Mouse (Mus musculus): ENCODE results near the gene Il17f. TPM values are rescaled to one million over a fixed set of nuclear protein-coding genes. Genes with fewer than 3 reads are reported as not detected.

Gene Il17f
- polyA plus RNA-seq, 1 experiment from 2014 or later: not detected

DNA sequence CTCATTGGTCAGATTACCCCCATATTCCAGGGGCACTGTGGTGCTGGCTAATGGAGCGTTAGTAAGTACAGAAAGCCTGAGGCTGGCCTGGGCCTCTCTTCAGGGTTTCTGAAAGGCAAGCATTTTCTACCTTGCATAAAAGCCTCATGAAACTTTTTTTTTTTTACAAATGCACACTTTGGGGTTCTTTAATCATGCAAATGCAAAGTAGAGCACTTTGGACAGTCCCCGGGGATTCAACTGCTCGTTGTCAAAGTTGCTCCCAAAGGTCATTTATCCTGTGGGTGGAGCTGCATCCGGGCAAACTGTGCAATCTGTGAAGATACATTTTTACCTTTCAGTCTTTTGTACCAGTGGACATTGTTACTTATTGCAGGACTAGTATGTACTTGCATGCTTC, 29.0 kb downstream of the Il17f start:
- DNase-seq (ENCODE audit: low spot score) (peak; percentile 6), ATAC-seq (no peak)
- no peaks in the 10 kb centered on the region for H3K9me3 ChIP-seq (replicated peaks; ENCODE audit: control insufficient read depth, low read length)
- H3K36me3 ChIP-seq (ENCODE audit: control insufficient read depth, insufficient read depth, low read length): no peaks in the 10 kb centered on the region
- no peak overlapping the region for H3K9ac ChIP-seq (ENCODE audit: low read length)
- WGBS: 23% methylated on average over 4 of the region's 4 CpGs
- H3K4me3 ChIP-seq (ENCODE audit: low read depth, low read length): no peak overlapping the region
- H3K4me2 ChIP-seq (ENCODE audit: low read length): no peak overlapping the region
- H3K27me3 ChIP-seq (replicated peaks; ENCODE audit: control insufficient read depth, insufficient read depth, low read length): no peaks in the 10 kb centered on the region
- no peaks in the 10 kb centered on the region for H3K4me1 ChIP-seq (ENCODE audit: control insufficient read depth, insufficient read depth, low read length)
- H3K27ac ChIP-seq (ENCODE audit: low read depth, low read length): no peak overlapping the region

- Histone ChIP-seq H3K9ac (ENCODE audit: low read length) (no peak overlapping the region), H3K36me3 (ENCODE audit: control insufficient read depth, insufficient read depth, low read length) (no peaks in the 10 kb centered on the region), H3K4me2 (ENCODE audit: low read length) (no peak overlapping the region), H3K4me1 (ENCODE audit: control insufficient read depth, insufficient read depth, low read length) (no peaks in the 10 kb centered on the region), H3K27me3 (replicated peaks; ENCODE audit: control insufficient read depth, insufficient read depth, low read length) (no peaks in the 10 kb centered on the region), H3K27ac (ENCODE audit: low read depth, low read length) (no peak overlapping the region), H3K9me3 (replicated peaks; ENCODE audit: control insufficient read depth, low read length) (no peaks in the 10 kb centered on the region), H3K4me3 (ENCODE audit: low read depth, low read length) (no peak overlapping the region)
- 88% methylated on average over 5 of the region's 5 CpGs for WGBS
- ATAC-seq (no peak), DNase-seq (ENCODE audit: low spot score) (no peak)
These were observed 30.1 kb downstream of the Il17f start for GRCm38 (mm10) chr1:20760331-20760730.

- Histone ChIP-seq H3K9me3 (replicated peaks; ENCODE audit: control insufficient read depth, low read length) (no peaks in the 10 kb centered on the region), H3K9ac (ENCODE audit: low read length) (no peak overlapping the region), H3K36me3 (ENCODE audit: control insufficient read depth, insufficient read depth, low read length) (no peaks in the 10 kb centered on the region), H3K27ac (ENCODE audit: low read depth, low read length) (no peak overlapping the region), H3K4me3 (ENCODE audit: low read depth, low read length) (no peak overlapping the region), H3K4me2 (ENCODE audit: low read length) (no peak overlapping the region), H3K27me3 (replicated peaks; ENCODE audit: control insufficient read depth, insufficient read depth, low read length) (no peaks in the 10 kb centered on the region), H3K4me1 (ENCODE audit: control insufficient read depth, insufficient read depth, low read length) (no peaks in the 10 kb centered on the region)
- DNase-seq (ENCODE audit: low spot score) (no peak), ATAC-seq (no peak)
- 90% methylated on average over 10 of the region's 10 CpGs for WGBS
These were observed 30.6 kb downstream of the Il17f start for GRCm38 (mm10) chr1:20759799-20760198.

DNA sequence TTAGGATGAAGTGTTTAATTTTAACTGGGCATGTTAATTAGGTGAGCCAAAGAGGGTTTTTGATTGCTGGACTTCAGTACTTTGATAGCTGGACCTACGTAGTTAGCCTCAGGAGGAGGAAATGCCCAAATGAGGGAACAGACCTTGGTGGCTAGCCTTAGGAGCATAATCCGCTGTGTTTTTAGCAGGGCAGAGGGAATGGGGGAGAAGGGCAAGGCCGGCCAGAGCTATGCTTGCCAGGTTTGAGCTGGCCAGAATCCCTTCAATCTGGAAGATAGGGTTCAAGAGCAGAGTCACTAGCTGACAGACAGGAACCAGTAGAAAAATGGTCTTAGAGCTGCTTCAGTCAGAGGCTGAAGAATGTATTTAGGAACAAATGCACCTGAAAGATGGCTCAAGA, 32.8 kb downstream of the Il17f start:
- no peaks in the 10 kb centered on the region for H3K4me1 ChIP-seq (ENCODE audit: control insufficient read depth, insufficient read depth, low read length)
- no peak overlapping the region for H3K4me3 ChIP-seq (ENCODE audit: low read depth, low read length)
- no peak for DNase-seq (ENCODE audit: low spot score)
- no peaks in the 10 kb centered on the region for H3K36me3 ChIP-seq (ENCODE audit: control insufficient read depth, insufficient read depth, low read length)
- no peak for ATAC-seq
- no peak overlapping the region for H3K9ac ChIP-seq (ENCODE audit: low read length)
- no peak overlapping the region for H3K27ac ChIP-seq (ENCODE audit: low read depth, low read length)
- H3K4me2 ChIP-seq (ENCODE audit: low read length): no peak overlapping the region
- no peaks in the 10 kb centered on the region for H3K27me3 ChIP-seq (replicated peaks; ENCODE audit: control insufficient read depth, insufficient read depth, low read length)
- WGBS: 85% methylated on average over 3 of the region's 3 CpGs
- no peaks in the 10 kb centered on the region for H3K9me3 ChIP-seq (replicated peaks; ENCODE audit: control insufficient read depth, low read length)

- ATAC-seq (no peak), DNase-seq (ENCODE audit: low spot score) (no peak)
- Histone ChIP-seq H3K27me3 (replicated peaks; ENCODE audit: control insufficient read depth, insufficient read depth, low read length) (no peaks in the 10 kb centered on the region), H3K4me3 (ENCODE audit: low read depth, low read length) (no peak overlapping the region), H3K9me3 (replicated peaks; ENCODE audit: control insufficient read depth, low read length) (no peaks in the 10 kb centered on the region; the same call in 1 of the 2 replicates), H3K9ac (ENCODE audit: low read length) (no peak overlapping the region), H3K4me1 (ENCODE audit: control insufficient read depth, insufficient read depth, low read length) (no peaks in the 10 kb centered on the region), H3K27ac (ENCODE audit: low read depth, low read length) (no peak overlapping the region), H3K4me2 (ENCODE audit: low read length) (no peak overlapping the region), H3K36me3 (ENCODE audit: control insufficient read depth, insufficient read depth, low read length) (no peaks in the 10 kb centered on the region)
- WGBS: 90% methylated on average over 10 of the region's 10 CpGs
These were observed 36.0 kb downstream of the Il17f start for GRCm38 (mm10) chr1:20754439-20754838.

DNA sequence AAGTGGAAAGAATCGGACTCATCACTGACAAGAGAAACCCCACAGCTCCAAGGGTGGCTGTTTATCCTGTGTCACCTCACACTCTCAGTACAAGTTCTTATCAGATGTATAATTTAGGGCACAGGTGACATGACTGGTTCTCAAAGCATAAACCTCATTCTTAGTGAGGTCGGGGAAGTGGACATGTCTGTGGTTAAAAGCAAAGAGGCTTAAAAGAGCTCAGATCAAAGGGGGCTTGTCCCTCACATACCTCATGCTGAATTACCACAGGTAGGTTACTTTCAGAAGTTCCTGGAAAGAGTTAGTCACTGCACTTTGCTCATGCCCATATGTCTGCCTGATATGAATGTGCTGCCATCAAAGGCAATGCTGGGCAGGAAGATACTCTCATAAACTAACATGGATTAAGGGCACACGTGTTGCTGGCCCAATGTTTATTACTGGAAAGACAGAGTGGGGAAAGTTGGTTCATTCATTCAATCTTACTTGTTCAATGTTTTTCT, 49.9 kb downstream of the Il17f start:
- Histone ChIP-seq H3K27me3 (replicated peaks; ENCODE audit: control insufficient read depth, insufficient read depth, low read length) (no peaks in the 10 kb centered on the region), H3K27ac (ENCODE audit: low read depth, low read length) (no peak overlapping the region), H3K4me1 (ENCODE audit: control insufficient read depth, insufficient read depth, low read length) (no peaks in the 10 kb centered on the region), H3K4me2 (ENCODE audit: low read length) (no peak overlapping the region), H3K36me3 (ENCODE audit: control insufficient read depth, insufficient read depth, low read length) (no peaks in the 10 kb centered on the region), H3K9ac (ENCODE audit: low read length) (no peak overlapping the region), H3K9me3 (replicated peaks; ENCODE audit: control insufficient read depth, low read length) (no peaks in the 10 kb centered on the region), H3K4me3 (ENCODE audit: low read depth, low read length) (no peak overlapping the region)
- no peak for ATAC-seq
- WGBS: 82% methylated on average over 3 of the region's 3 CpGs
- DNase-seq (ENCODE audit: low spot score): no peak

DNA sequence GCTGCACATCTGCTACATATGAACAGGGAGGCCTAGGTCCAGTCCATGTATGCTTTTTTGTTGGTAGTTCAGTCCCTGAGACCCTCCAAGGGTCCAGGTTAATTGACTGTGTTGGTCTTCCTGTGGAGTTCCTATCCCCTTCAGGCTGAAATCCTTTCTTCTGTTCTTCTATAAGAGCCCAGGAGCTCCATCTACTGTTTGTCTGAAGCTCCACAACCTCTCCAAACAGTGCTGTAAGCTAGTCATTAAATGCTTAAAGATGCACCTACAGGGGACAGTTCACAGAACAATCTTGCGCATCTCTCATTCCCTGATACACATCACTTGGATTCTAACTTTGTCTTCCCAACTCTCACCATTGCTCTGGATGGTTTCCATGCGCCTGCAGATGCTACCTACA, 51.9 kb downstream of the Il17f start:
- no peak overlapping the region for H3K9ac ChIP-seq (ENCODE audit: low read length)
- H3K4me1 ChIP-seq (ENCODE audit: control insufficient read depth, insufficient read depth, low read length): no peaks in the 10 kb centered on the region
- DNase-seq (ENCODE audit: low spot score): no peak
- no peaks in the 10 kb centered on the region for H3K27me3 ChIP-seq (replicated peaks; ENCODE audit: control insufficient read depth, insufficient read depth, low read length)
- H3K4me3 ChIP-seq (ENCODE audit: low read depth, low read length): no peak overlapping the region
- 81% methylated on average over 2 of the region's 2 CpGs for WGBS
- no peaks in the 10 kb centered on the region for H3K9me3 ChIP-seq (replicated peaks; ENCODE audit: control insufficient read depth, low read length)
- ATAC-seq: no peak
- no peak overlapping the region for H3K27ac ChIP-seq (ENCODE audit: low read depth, low read length)
- H3K36me3 ChIP-seq (ENCODE audit: control insufficient read depth, insufficient read depth, low read length): no peaks in the 10 kb centered on the region
- no peak overlapping the region for H3K4me2 ChIP-seq (ENCODE audit: low read length)

- WGBS: 73% methylated on average over 4 of the region's 4 CpGs
- Histone ChIP-seq H3K9ac (ENCODE audit: low read length) (no peak overlapping the region), H3K27ac (ENCODE audit: low read depth, low read length) (no peak overlapping the region), H3K4me3 (ENCODE audit: low read depth, low read length) (no peak overlapping the region), H3K4me2 (ENCODE audit: low read length) (no peak overlapping the region), H3K9me3 (replicated peaks; ENCODE audit: control insufficient read depth, low read length) (no peaks in the 10 kb centered on the region), H3K4me1 (ENCODE audit: control insufficient read depth, insufficient read depth, low read length) (no peaks in the 10 kb centered on the region), H3K27me3 (replicated peaks; ENCODE audit: control insufficient read depth, insufficient read depth, low read length) (no peaks in the 10 kb centered on the region), H3K36me3 (ENCODE audit: control insufficient read depth, insufficient read depth, low read length) (no peaks in the 10 kb centered on the region)
- ATAC-seq (no peak), DNase-seq (ENCODE audit: low spot score) (no peak)
These were observed 53.8 kb downstream of the Il17f start for GRCm38 (mm10) chr1:20736572-20736971.

DNA sequence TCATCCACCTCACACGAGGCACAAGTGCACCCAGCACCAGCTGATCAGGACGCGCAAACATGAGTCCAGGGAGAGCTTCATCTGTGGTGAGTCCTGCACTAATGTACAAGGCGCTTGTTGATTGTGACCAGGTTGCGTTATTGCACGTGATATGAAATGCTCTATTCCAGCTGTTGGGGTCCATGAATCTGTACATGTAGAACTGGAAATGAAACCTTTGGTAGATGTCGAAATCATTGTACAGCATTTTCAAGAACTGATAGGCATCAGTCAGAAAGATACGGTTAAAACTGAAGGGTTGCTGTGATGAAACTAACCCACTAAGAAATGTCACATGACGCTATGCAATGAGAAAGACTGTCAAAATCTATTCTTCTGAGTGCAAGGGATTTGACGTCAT, 59.5 kb downstream of the Il17f start, which contains the start of gene Il17a:
Il17a (plus strand) TSS at position 3 of the 400 bp plus-strand sequence.
- no peaks in the 10 kb centered on the region for H3K9me3 ChIP-seq (replicated peaks; ENCODE audit: control insufficient read depth, low read length)
- ATAC-seq: no peak
- H3K36me3 ChIP-seq (ENCODE audit: control insufficient read depth, insufficient read depth, low read length): no peaks in the 10 kb centered on the region
- H3K4me1 ChIP-seq (ENCODE audit: control insufficient read depth, insufficient read depth, low read length): no peaks in the 10 kb centered on the region
- DNase-seq (ENCODE audit: low spot score): no peak
- no peaks in the 10 kb centered on the region for H3K27me3 ChIP-seq (replicated peaks; ENCODE audit: control insufficient read depth, insufficient read depth, low read length)
- no peak within 1 kb of the TSS for H3K4me3 ChIP-seq (ENCODE audit: low read depth, low read length)
- H3K9ac ChIP-seq (ENCODE audit: low read length): no peak within 1 kb of the TSS
- 92% methylated on average over 10 of the region's 10 CpGs for WGBS
- H3K27ac ChIP-seq (ENCODE audit: low read depth, low read length): no peak within 1 kb of the TSS
- H3K4me2 ChIP-seq (ENCODE audit: low read length): no peak within 1 kb of the TSS

All from forebrain, embryonic 14.5 days (tissue).